Mouse (Mus musculus) embryonic fibroblast, embryonic 13.5 days (primary cell): Measurements from ENCODE around the gene Slc25a21.

Experiments
- CTCF ChIP-seq: IDR thresholded peaks from 2 replicates; pipeline ENCODE4 v1.5.1; 2011; ENCODE audit warnings: mild to moderate bottlenecking, control low read depth, low read length, moderate library complexity, borderline replicate concordance; ENCODE audit not compliant: insufficient read depth
- POLR2A ChIP-seq: IDR thresholded peaks from 2 replicates; pipeline ENCODE4 v1.6.1; 2011; ENCODE audit warnings: low read depth, mild to moderate bottlenecking, control low read depth, low read length, moderate library complexity

DNA sequence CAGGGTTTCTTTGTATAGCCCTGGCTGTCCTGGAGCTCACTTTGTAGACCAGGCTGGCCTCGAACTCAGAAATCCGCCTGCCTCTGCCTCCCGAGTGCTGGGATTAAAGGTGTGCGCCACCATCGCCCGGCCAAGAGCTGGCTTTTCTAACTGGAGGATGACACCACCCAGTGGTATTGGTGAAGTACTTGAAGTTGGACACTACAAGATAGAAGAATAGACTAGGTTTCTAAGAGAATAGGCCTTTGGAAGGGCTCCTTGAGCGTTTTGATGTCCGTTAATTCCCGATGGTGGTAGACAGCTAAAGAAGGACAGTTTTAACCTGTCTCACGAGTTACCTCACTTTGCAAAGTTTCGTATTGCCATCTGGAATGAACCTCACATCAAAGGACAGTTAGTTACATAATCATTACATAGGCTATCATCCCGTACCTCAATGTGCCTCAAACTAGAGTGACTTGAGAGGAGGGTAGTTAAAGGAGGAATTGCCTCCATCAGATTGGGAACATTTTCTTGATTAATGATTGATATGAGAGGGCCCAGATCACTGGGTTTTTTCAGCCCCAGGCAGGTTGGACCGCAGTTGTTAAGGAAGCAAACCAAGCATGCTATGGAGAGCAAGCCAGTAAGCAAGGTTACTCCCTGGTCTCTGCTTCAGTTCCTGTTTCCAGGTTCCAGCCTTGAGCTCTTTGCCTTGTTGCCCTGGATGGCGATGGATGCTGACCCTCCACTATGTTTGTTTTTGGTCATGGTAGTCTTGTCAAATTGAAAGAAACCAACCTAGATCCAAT, 34.0 kb upstream of the Slc25a21 start:
- TF ChIP-seq CTCF (no peak), POLR2A (no peak)
